Mouse (Mus musculus): ENCODE results near the gene Ubtf.
"Not testable (repeated sequence)": the region's sequence is repeated elsewhere in the genome, so short reads cannot be mapped to it uniquely, and the experiment has no call there.

Ubtf gene

GRCm38 (mm10) chr11:102319410-102319792 lies at the start of gene Ubtf:
Ubtf (minus strand) TSS chr11:102319742.
- peak; percentile 66 for DNase-seq (ENCODE audit: low spot score)

- no peak for DNase-seq (ENCODE audit: low spot score)
Measured at GRCm38 (mm10) chr11:102369263-102369662, 49.7 kb upstream of the Ubtf start.

DNA sequence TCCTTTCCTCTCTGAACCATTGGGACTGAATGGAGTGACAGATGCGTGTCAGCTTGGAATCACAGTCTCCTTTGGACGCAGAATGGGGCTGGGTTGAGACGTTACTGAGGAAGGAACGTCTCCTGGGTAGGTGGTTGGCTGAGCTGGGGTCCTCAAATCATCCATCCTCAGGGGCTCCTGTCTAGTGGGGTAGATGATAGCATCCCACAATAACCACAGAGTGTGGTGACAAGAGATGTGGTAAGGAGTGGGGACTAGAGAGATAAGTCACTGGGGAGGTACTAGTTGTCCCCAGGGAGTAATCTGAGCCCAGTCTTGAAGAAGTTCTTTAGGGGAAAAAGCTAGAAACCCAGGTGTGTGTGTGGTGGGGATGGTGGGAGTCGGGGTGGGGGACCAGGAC lies 48.8 kb upstream of the Ubtf start:
- no peak for DNase-seq (ENCODE audit: low spot score)

- no peak for DNase-seq (ENCODE audit: low spot score)
Measured at GRCm38 (mm10) chr11:102367504-102368280, 48.1 kb upstream of the Ubtf start.

- not testable (repeated sequence) for DNase-seq (ENCODE audit: low spot score)
Measured at GRCm38 (mm10) chr11:102366103-102366502, 46.6 kb upstream of the Ubtf start, which contains the start of gene Slc4a1. Slc4a1 (minus strand) TSS chr11:102366203.

- no peak for DNase-seq (ENCODE audit: low spot score)
Measured at GRCm38 (mm10) chr11:102365699-102366098, 46.2 kb upstream of the Ubtf start.

GRCm38 (mm10) chr11:102364570-102365371 lies 45.2 kb upstream of the Ubtf start:
- DNase-seq (ENCODE audit: low spot score) = no peak

GRCm38 (mm10) chr11:102363623-102364022 lies 44.1 kb upstream of the Ubtf start:
- DNase-seq (ENCODE audit: low spot score) = no peak

- DNase-seq (ENCODE audit: low spot score) = no peak
Measured at GRCm38 (mm10) chr11:102361776-102362495, 42.4 kb upstream of the Ubtf start.

- DNase-seq (ENCODE audit: low spot score) = no peak
Measured at GRCm38 (mm10) chr11:102358365-102358764, 38.8 kb upstream of the Ubtf start.

- DNase-seq (ENCODE audit: low spot score) = no peak
Measured at GRCm38 (mm10) chr11:102356636-102357350, 37.3 kb upstream of the Ubtf start.

DNA sequence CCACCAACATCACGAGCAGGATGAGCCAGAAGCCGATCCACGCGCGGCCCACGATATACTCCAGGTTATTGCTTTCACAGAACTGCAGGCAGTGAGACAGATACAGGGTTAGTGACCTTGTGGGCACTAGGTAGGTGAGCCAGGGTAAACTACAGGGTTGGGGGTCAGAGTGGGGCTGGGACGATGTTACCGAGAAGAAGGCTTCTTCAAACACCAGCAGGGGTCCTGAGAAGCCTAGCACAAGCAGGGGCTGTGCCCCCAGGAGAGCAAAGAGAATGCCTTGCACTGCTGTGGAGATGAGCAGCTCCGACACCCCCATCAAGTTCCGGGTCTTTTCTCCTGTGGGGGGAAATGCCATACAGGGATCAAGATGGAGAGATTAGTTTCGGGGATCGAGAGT lies 36.6 kb upstream of the Ubtf start:
- no peak for DNase-seq (ENCODE audit: low spot score)

DNA sequence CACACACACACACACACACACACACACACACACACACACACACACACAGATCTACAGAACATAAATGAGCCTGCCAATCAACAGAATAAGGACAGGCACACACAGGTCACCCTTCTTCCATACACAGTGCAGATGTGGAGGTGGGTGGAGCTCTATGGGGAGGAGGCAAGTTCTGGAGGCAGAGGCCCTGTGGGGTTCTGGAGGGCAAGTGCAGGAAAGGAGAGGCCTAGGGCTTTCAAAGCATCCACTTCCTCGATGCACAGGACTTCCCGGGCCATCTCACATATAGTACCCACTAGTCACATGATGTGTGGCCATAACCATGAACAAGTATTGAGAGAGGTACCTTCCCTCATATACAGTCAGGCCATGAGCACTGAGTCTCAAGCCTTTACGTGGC lies 36.0 kb upstream of the Ubtf start:
- DNase-seq (ENCODE audit: low spot score) = no peak

GRCm38 (mm10) chr11:102353021-102353431 lies 33.5 kb upstream of the Ubtf start:
- no peak for DNase-seq (ENCODE audit: low spot score)

GRCm38 (mm10) chr11:102352378-102352777 lies 32.8 kb upstream of the Ubtf start:
- no peak for DNase-seq (ENCODE audit: low spot score)

DNA sequence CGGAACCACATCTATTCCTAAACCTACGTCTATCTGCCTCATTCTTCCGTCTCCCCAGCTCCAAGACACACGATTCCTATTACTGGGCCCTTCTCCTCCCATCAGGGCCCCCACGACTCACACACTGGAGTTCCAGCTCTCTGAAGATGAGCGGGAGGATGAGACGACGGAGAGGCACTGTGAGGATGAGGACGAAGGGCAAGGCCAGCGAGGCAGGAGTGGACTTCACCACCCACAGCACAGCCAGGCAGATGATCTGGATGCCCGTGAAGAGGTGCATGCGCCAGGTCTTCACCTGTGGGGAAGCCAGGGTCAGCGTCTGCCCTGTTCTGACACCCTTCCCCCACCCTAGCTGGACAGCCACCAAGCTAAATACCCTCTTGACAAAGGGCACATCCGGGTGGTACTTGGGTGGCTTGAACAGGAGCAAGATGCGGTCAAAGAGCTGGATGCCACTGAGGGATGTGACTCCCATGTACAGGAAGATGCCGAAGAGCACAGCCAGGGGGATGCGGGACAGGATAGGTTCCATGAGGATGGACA lies 31.5 kb upstream of the Ubtf start:
- DNase-seq (ENCODE audit: low spot score) = no peak

DNA sequence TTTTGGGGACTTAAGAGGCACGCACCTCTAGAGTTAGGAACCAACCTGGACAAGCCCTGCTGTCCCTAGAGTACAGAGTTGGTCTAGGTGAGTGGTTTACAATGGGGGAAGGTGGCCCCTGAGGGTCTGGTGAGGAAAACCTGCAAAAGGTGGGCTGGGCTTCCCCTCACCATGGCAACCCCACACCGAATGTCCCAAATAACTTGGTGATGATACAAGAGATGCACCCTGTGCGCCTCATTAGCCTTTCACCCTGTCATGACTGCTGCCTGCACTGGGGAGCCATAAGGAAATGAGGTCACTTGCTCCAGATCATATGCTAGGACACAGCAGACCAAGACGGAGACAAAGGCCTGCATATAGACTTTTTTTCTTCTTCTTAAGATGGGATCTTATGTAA lies 30.9 kb upstream of the Ubtf start:
- DNase-seq (ENCODE audit: low spot score) = no peak

- DNase-seq (ENCODE audit: low spot score) = no peak
Measured at GRCm38 (mm10) chr11:102349189-102349954, 29.8 kb upstream of the Ubtf start.

GRCm38 (mm10) chr11:102348771-102349170 lies 29.2 kb upstream of the Ubtf start:
- no peak for DNase-seq (ENCODE audit: low spot score)

GRCm38 (mm10) chr11:102348101-102348585 lies 28.6 kb upstream of the Ubtf start:
- DNase-seq (ENCODE audit: low spot score) = no peak

DNA sequence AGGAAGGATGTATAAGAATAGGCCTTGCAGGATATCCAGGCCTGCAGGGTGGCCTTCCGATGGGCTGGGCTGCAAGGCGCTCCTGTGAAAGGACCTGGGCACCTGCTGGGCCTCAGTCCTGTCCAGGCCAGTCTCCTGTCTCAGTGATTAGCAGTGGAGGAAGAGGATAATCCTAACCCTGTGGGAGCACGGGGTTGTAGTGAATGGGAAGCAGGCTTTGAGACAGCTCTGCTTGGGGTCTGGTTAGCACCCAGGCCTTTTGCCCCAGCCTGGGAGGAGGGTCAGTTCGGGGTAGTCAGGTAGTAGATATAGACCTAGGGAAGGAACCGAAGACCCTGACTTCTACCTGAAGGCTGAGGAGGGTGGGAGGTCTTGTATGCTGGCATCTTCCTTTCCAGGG lies 28.1 kb upstream of the Ubtf start:
- DNase-seq (ENCODE audit: low spot score) = no peak
